Mouse (Mus musculus) hindbrain, embryonic 14.5 days (tissue): ENCODE measurements at regions not wholly inside any gene's neighbourhood (a gene's known extent, or its start where the extent isn't known, plus 50 kb on each side); places are given as distances from the start of the nearest gene placed in this dataset.

ENCODE experiments used
- ATAC-seq: fragments of 200-750 bp; cut with Nextera tagmentation; 2 replicates; pipeline ENCODE4 v1.8.0; 2017; ENCODE audit warnings: moderate number of reproducible peaks, mild to moderate bottlenecking, moderate TSS enrichment, moderate library complexity; ENCODE audit not compliant: low FRiP score
- DNase-seq: peaks from one replicate; pipeline ENCODE4 v3.0.0-alpha.2; 2015; ENCODE audit warnings: low spot score
- H3K27ac ChIP-seq: fragments of 300-500 bp; sonication (generic); 2 replicates; pipeline ENCODE4 v1.5.1; 2014; ENCODE audit warnings: mild to moderate bottlenecking, moderate library complexity
- H3K27me3 ChIP-seq: fragments of 300-500 bp; sonication (generic); 2 replicates; pipeline ENCODE4 v1.6.1; 2014; ENCODE audit warnings: mild to moderate bottlenecking, low read length, mixed read lengths; ENCODE audit not compliant: control insufficient read depth, insufficient read depth
- H3K36me3 ChIP-seq: fragments of 300-500 bp; sonication (generic); replicated peaks from 2 replicates; pipeline ENCODE4 v1.6.1; 2014; ENCODE audit not compliant: control insufficient read depth, insufficient read depth
- H3K4me1 ChIP-seq: fragments of 300-500 bp; sonication (generic); replicated peaks from 2 replicates; pipeline ENCODE4 v1.6.1; 2014; ENCODE audit warnings: antibody characterized with exemption, low read length, mixed read lengths; ENCODE audit not compliant: control insufficient read depth, insufficient read depth
- H3K4me2 ChIP-seq: fragments of 300-500 bp; sonication (generic); replicated peaks from 2 replicates; pipeline ENCODE4 v1.6.1; 2014; ENCODE audit warnings: mild to moderate bottlenecking, moderate library complexity
- H3K4me3 ChIP-seq: fragments of 300-500 bp; sonication (generic); replicated peaks from 2 replicates; pipeline ENCODE4 v1.5.1; 2014; ENCODE audit warnings: mild to moderate bottlenecking, low read length
- H3K9ac ChIP-seq: fragments of 300-500 bp; sonication (generic); 2 replicates; pipeline ENCODE4 v1.6.1; 2014
- H3K9me3 ChIP-seq: fragments of 300-500 bp; sonication (generic); 2 replicates; pipeline ENCODE4 v1.6.1; 2016; ENCODE audit warnings: low read length; ENCODE audit not compliant: control insufficient read depth
- WGBS: fragments of 180-500 bp; shearing (Covaris S2); extraction: QIAGEN DNeasy Blood & Tissue Kit; methylation state at CpG from one replicate; pipeline ENCODE4 v1.1.7; 2014; 5-methylcytosine and 5-hydroxymethylcytosine counted together

DNA sequence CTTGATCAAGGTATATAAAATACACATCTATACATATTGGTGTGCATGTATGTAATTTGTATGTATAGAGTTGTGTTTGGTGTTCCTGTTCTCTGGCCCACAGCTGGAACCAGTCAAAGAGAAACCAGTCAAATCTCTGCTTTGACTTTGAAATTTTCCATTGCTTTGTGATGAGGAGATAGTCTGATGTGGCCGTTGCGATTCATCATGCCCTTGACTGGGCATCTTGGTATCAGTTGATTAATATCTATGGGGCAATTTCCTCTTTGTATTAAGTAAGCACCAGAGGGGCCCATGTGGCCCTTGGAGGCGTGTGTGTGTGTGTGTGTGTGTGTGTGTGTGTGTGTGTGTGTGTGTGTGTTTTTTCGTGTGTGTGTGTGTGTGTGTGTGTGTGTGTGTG, 107.7 kb upstream of the Mrps10 start:
- Histone ChIP-seq H3K36me3 (no peaks in the 10 kb centered on the region), H3K27me3 (no peaks in the 10 kb centered on the region), H3K27ac (no peak overlapping the region), H3K9ac (no peak overlapping the region), H3K9me3 (0 out of 2 replicates have a peak, but pooled peaks cover 3% of the 10 kb centered on the region), H3K4me1 (no peaks in the 10 kb centered on the region), H3K4me3 (no peak overlapping the region), H3K4me2 (no peak overlapping the region)
- DNase-seq (no peak), ATAC-seq (no peak)
- 93% methylated on average over 3 of the region's 4 CpGs for WGBS

DNA sequence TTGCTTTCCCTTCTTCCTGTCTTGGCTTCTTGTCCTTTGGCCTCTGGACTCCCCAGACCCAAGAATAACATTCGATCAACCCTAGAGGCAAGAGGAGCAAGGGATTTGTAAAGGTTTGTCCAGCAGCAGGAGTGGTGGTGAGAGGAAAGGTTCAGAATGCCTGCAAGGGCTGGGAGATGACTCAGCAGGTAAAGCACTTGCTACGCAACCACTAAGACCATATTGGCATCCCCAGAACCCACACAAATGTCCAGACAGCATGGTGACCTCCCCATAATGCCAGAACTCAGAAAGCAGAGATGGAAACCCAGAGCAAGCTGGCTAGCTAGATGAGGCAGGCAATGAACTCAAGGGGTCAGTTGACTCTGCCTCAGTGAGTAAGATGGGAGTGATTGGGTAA, 110.4 kb upstream of the Mrps10 start:
- no peaks in the 10 kb centered on the region for H3K27me3 ChIP-seq
- ATAC-seq, result no peak
- no peak overlapping the region for H3K27ac ChIP-seq

DNA sequence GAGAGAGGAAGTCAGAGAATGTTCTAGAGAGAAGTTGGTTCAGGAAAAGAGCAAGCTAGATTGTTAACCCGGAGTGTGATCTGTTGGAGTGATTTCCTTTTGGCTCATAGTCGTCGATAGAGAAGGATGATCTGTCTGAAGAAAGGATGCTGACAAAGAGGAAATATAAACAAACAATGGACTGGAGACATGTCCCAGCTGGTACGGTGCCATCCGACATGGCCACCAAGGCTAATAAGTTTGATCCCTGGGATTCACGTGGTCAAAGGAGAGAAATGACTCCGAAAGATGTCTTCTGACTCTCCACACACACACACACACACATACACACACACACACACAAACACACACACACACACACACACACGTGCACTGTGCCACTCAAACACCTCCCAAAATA, 113.5 kb upstream of the Mrps10 start:
- no peaks in the 10 kb centered on the region for H3K27me3 ChIP-seq
- ATAC-seq (no peak), DNase-seq (no peak)
- H3K27ac ChIP-seq, result no peak overlapping the region
- H3K9me3 ChIP-seq, result no peaks in the 10 kb centered on the region
- no peak overlapping the region for H3K4me3 ChIP-seq
- no peaks in the 10 kb centered on the region for H3K36me3 ChIP-seq
- 98% methylated on average over 8 of the region's 8 CpGs for WGBS
- H3K4me2 ChIP-seq, result no peak overlapping the region
- H3K9ac ChIP-seq, result no peak overlapping the region
- H3K4me1 ChIP-seq, result peaks cover 1% of the 10 kb centered on the region

More for the DNA sequence above, 110.4 kb upstream of the Mrps10 start:
- no peaks in the 10 kb centered on the region; the same call in 1 of the 2 replicates for H3K4me1 ChIP-seq
- H3K9ac ChIP-seq, result no peak overlapping the region
- no peaks in the 10 kb centered on the region for H3K36me3 ChIP-seq
- no peak overlapping the region for H3K4me3 ChIP-seq
- 0 out of 2 replicates have a peak, but pooled peaks cover 3% of the 10 kb centered on the region for H3K9me3 ChIP-seq
- no peak for DNase-seq
- H3K4me2 ChIP-seq, result no peak overlapping the region
- 97% methylated on average over 2 of the region's 2 CpGs for WGBS

DNA sequence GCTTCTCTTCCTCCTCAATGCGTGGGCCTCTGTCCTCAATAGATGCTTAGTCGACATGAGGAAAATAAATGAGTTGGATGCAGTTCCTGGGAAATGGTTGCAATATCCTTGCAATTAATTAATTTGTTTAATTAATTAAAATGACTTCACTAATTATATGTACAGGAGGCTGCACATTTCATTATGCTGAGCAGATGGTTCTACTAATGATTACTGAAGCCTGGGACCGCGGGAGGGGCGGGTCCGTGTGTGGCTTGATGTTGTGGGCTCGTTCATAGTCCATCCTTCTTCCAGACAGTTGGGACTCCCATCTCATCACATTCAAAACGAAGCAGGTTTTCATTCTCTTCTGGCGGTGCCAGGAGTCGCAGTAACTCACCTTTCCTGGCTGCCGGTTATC, 114.7 kb upstream of the Mrps10 start:
- Histone ChIP-seq H3K27ac (no peak overlapping the region), H3K9me3 (no peaks in the 10 kb centered on the region), H3K9ac (no peak overlapping the region), H3K4me2 (no peak overlapping the region), H3K36me3 (no peaks in the 10 kb centered on the region), H3K27me3 (no peaks in the 10 kb centered on the region), H3K4me3 (no peak overlapping the region), H3K4me1 (peaks cover 6% of the 10 kb centered on the region)
- ATAC-seq, result peak; percentile 82
- WGBS, result 56% methylated on average over 11 of the region's 11 CpGs
- DNase-seq, result no peak

DNA sequence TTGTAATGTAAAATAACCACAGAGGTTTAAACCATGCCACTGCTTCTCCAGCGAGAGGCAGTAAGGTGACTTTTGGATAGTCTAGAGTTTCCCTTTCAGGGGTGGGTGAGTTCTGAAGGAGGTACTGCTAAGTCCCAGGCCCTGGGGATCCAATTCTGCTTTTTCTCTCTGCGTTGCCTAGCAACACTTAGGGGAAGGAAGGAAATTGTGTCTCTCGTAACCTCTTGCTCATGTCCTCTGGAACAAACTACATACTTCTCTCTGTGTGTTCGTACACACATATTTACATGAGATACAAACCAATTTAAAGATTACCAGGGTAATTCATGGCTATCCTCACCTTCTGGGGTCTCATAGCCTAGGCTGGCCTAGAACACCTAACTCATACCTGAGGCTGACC, 118.7 kb upstream of the Mrps10 start:
- no peak overlapping the region for H3K9ac ChIP-seq
- no peaks in the 10 kb centered on the region for H3K36me3 ChIP-seq
- no peak for DNase-seq
- H3K4me3 ChIP-seq, result no peak overlapping the region
- WGBS, result 63% methylated on average over 4 of the region's 4 CpGs
- H3K27ac ChIP-seq, result no peak overlapping the region
- H3K4me1 ChIP-seq, result peaks cover 6% of the 10 kb centered on the region
- ATAC-seq, result no peak
- no peak overlapping the region for H3K4me2 ChIP-seq
- no peaks in the 10 kb centered on the region for H3K27me3 ChIP-seq
- H3K9me3 ChIP-seq, result no peaks in the 10 kb centered on the region

DNA sequence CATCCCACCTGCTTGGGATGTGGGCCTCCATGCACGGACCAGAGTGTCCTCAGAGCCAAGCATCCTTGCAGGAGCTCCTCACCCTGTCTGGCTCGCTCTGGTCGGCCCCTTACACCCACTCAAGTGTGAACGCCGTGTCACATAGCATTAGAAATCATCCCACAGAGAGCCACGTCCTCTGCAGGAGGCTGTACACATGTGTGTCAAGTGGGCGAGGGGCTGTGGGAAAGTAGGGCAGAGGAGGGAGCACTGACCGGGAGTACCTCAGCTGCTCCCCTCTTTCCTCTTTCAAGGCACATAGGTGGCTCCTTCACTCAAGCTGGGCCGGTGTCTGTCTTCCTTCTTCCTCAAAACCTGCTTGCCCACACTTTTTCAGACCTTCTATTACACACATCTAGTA, 119.5 kb upstream of the Mrps10 start:
- ATAC-seq, result no peak
- no peak overlapping the region for H3K4me2 ChIP-seq

DNA sequence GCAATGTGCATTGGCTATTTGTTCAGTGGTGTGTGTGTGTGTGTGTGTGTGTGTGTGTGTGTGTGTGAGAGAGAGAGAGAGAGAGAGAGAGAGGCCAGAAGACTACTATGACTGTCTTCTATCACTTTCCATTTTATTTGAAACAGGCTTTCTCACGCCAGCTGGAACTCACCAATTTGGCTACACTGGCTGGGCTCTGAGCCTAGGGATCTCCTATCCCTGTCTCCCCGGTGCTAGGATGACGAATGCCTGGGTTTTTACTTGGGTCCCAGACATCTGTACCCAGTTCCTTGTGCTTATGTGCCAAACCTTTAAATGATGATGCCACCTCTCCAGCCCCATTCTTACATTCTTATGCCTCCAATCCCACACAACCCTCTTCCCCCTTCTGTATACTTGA, 120.6 kb upstream of the Mrps10 start:
- no peak for ATAC-seq
- Histone ChIP-seq H3K4me1 (peaks cover 6% of the 10 kb centered on the region; the same call in 1 of the 2 replicates), H3K27me3 (no peaks in the 10 kb centered on the region), H3K4me3 (no peak overlapping the region), H3K36me3 (no peaks in the 10 kb centered on the region), H3K9ac (no peak overlapping the region), H3K27ac (no peak overlapping the region), H3K9me3 (no peaks in the 10 kb centered on the region), H3K4me2 (no peak overlapping the region)
- WGBS, result 79% methylated on average over 3 of the region's 3 CpGs
- no peak for DNase-seq

More for the DNA sequence above, 119.5 kb upstream of the Mrps10 start:
- WGBS, result 83% methylated on average over 9 of the region's 9 CpGs
- H3K9me3 ChIP-seq, result no peaks in the 10 kb centered on the region
- H3K4me3 ChIP-seq, result no peak overlapping the region
- no peak overlapping the region for H3K27ac ChIP-seq
- no peaks in the 10 kb centered on the region for H3K27me3 ChIP-seq
- DNase-seq, result no peak
- no peak overlapping the region for H3K9ac ChIP-seq
- H3K36me3 ChIP-seq, result no peaks in the 10 kb centered on the region
- H3K4me1 ChIP-seq, result peaks cover 6% of the 10 kb centered on the region; the same call in 1 of the 2 replicates

DNA sequence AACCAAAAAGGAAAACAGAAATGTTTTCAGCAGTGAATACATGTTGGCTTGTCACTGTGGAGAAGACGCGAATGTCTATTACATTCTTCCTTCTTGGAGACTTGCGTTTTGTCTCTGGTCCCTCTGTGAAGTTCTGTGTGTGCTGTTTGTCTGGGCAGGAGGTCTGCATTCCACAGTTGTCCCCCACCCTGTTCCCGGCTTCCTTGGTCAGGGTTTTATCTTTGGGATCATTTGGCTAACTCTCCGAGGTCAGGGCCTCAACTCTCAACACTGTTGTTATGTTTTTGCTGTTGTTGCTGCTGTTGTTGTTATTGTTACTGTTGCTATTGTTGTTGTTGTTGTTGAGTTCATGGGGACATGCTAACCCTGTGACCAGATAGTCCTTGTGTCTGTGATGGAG, 121.2 kb upstream of the Mrps10 start:
- H3K9me3 ChIP-seq, result no peaks in the 10 kb centered on the region
- no peak overlapping the region for H3K27ac ChIP-seq
- WGBS, result 92% methylated on average over 5 of the region's 5 CpGs
- H3K27me3 ChIP-seq, result no peaks in the 10 kb centered on the region
- peaks cover 6% of the 10 kb centered on the region; the same call in 1 of the 2 replicates for H3K4me1 ChIP-seq
- ATAC-seq (no peak), DNase-seq (no peak)
- no peak overlapping the region for H3K4me2 ChIP-seq
- no peak overlapping the region for H3K4me3 ChIP-seq
- H3K36me3 ChIP-seq, result no peaks in the 10 kb centered on the region
- no peak overlapping the region for H3K9ac ChIP-seq

DNA sequence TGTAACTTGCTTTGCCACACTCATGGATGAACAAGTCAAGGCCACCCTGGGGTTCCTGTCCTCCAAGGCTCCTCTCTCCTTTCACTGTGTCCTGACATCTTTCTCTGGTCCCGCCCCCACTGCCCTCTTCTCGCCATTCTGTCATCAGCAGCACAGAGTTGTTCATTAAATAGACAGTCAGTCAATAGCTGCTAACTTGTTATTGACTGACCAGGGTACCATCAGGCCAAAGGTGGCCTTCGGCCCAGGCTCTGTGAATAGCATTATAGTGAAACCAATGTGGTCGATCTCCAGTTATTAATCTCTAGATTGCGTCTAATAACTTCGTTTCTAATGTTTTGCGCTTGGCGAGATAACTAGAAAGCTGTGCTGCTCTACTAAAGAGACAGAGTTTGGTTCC, 122.1 kb upstream of the Mrps10 start:
- Histone ChIP-seq H3K27ac (no peak overlapping the region), H3K4me3 (no peak overlapping the region), H3K36me3 (no peaks in the 10 kb centered on the region), H3K27me3 (no peaks in the 10 kb centered on the region), H3K9me3 (no peaks in the 10 kb centered on the region), H3K4me1 (peaks cover 6% of the 10 kb centered on the region; the same call in 1 of the 2 replicates), H3K9ac (no peak overlapping the region), H3K4me2 (no peak overlapping the region)
- DNase-seq, result no peak
- ATAC-seq, result no peak
- WGBS, result 83% methylated on average over 8 of the region's 8 CpGs

DNA sequence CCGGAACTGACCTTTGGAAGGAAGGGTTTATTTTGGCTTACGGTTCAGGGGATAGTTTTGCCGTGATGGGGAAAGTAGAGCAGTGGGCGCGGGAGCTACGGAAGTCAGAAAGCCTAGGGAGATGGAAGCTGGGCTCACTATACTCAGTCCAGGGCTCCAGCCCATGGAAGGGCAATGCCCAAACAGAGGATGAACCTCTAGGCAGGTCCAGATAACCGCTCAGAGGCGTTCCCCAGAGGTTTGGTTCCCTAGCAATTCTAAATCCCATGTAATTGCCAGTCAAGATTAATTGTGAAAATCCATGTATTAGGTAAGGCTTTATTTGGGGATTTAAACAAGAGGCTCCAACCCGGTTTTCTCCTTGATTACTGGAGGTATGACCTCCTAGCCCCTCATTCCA, 123.1 kb upstream of the Mrps10 start:
- WGBS, result 88% methylated on average over 9 of the region's 9 CpGs
- H3K4me2 ChIP-seq, result no peak overlapping the region
- no peak for DNase-seq
- no peak overlapping the region for H3K27ac ChIP-seq
- no peaks in the 10 kb centered on the region for H3K9me3 ChIP-seq
- ATAC-seq, result no peak
- no peak overlapping the region for H3K4me3 ChIP-seq
- H3K27me3 ChIP-seq, result no peaks in the 10 kb centered on the region
- H3K4me1 ChIP-seq, result peaks cover 6% of the 10 kb centered on the region; the same call in 1 of the 2 replicates
- no peak overlapping the region for H3K9ac ChIP-seq
- H3K36me3 ChIP-seq, result 0 out of 2 replicates have a peak, but pooled peaks cover under 1% of the 10 kb centered on the region
